Mouse (Mus musculus) brain, embryonic 14.5 days (tissue): Measurements from ENCODE around the gene Cflar. TPM values are rescaled to one million over a fixed set of nuclear protein-coding genes. Genes with fewer than 3 reads are reported as not detected.
A peak's percentile ranks its signal among the peaks of the same experiment; 100 is the strongest.
"Not testable (repeated sequence)": the region's sequence is repeated elsewhere in the genome, so short reads cannot be mapped to it uniquely, and the experiment has no call there.

Source experiments
- DNase-seq: peaks from one replicate; pipeline ENCODE4 v3.0.0-alpha.2; 2011; ENCODE audit warnings: low read depth
- CTCF ChIP-seq: fragments of 200-500 bp; IDR thresholded peaks from 2 replicates; pipeline ENCODE4 v1.5.1; 2012; ENCODE audit warnings: inconsistent platforms, mild to moderate bottlenecking, moderate library complexity, borderline replicate concordance; ENCODE audit not compliant: insufficient read depth, insufficient read length; ENCODE audit errors: extremely low read depth
- POLR2A ChIP-seq: fragments of 200-500 bp; IDR thresholded peaks from 2 replicates; pipeline ENCODE4 v1.6.1; 2012; ENCODE audit warnings: mild to moderate bottlenecking, inconsistent platforms, borderline replicate concordance; ENCODE audit not compliant: poor library complexity, insufficient read depth, insufficient read length, severe bottlenecking; ENCODE audit errors: extremely low read depth
- polyA plus RNA-seq: library from polyadenylated mRNA; depleted of rRNA; stranded (reverse); fragments of >200 nt; gene quantifications from 2 replicates; pipeline ENCODE4 v1.2.3, GENCODE M21; 2012

The Cflar gene
- polyA plus RNA-seq, 1 experiment, result 12.3 TPM

DNA sequence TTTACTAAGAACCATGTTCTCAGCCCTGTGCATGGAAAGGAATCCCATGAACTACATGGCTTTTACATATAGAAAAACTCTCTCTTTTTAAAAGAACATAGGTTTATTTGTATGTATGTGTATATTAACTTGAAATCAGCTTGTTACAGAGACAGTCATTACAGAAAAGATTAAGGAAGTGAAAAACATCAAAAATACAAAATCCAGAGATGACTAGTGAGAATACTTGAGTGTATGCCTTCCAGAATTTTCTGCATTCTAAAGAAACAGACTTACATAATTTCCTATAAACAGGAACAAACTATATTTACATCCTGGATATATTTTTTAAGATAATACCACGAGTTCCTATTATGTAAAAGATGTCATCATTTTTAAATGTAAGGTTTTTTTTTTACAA, 17.6 kb upstream of the Cflar start:
- DNase-seq, result no peak
- TF ChIP-seq POLR2A (no peak), CTCF (no peak)

DNA sequence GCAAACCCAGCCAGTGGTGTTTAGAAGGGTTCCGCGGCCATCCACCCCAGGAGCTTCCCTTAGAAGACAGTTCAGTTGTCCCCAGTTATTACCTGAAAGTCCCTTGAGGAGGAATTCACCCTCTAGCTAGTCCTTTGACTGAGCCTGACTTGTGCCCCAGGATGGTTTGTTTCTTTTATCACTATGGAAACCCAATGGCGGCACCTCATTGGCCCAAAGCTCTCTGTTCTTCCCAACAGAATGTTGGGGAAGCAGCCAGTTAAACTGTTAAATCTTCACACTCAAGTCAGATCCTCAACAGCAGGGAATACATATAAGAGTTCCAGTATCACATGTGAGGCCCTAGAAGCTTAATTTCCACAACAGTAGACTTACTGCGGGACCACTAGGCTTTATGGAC, 15.5 kb upstream of the Cflar start, which contains the start of gene Als2cr12:
Als2cr12 (minus strand) TSS at position 180 of the 400 bp plus-strand sequence.
- not testable (repeated sequence) for DNase-seq

DNA sequence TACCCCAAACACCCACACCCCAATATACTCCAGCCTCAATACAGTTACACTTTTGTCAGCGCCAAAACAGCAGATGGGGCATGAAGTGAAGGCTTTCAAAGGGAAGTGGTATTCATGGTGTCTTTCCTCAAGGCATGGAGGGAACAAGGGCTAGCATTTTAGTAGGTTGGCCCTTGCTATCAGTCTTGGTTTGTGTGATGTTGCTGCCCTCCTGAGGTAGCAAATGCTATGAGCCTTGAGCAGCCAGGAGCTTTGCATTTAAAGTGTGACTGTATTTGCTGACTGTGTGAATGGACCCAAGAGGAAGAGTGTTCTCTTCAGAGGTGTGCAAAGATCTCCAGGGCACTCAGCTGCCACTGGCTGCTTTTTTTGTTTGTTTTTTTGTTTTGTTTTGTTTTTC, 13.7 kb upstream of the Cflar start:
- peak; percentile 50 for DNase-seq
- TF ChIP-seq CTCF, result peak; percentile 12; the same call in 1 of the 2 replicates

DNA sequence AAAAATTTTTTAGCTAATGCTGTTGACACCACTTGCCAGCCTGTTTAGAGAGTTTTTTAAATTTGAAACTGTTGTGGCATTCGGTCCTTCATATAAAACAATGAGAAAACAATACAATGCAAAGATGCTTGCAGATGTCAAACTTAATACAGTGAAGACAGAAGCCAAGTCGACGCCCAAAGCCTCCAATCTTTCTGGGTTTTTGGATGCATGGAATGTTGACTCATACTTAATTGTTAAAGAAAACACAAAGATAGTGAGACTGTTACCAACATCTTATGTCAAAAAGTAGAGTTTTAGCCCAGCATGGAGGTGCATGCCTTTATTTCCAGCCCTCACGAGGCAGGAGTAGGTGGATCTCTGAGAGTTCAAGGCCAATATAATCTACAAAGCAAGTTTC, 12.5 kb upstream of the Cflar start:
- TF ChIP-seq CTCF (no peak), POLR2A (no peak)
- DNase-seq, result no peak

DNA sequence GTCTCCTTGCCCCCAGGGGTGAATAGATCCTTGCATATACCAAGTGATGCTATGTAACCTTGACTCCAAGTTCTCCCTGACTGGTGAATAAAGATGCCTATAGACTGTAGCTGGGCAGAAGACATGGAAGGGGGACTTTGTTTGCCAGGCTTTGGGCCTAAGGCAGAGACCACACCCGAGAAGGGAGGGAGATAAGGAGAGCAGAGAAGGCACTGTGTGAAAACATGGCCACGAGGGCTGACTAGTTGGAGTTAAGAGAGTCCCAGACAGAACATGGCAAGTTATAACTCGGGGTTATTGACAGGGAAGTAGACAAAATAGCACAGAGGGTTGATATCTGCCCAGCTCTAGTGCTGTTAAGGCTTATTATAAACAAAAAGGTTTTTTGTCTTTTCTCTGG, 11.3 kb upstream of the Cflar start:
- no peak for DNase-seq
- no peak for TF ChIP-seq CTCF
- no peak for TF ChIP-seq POLR2A

DNA sequence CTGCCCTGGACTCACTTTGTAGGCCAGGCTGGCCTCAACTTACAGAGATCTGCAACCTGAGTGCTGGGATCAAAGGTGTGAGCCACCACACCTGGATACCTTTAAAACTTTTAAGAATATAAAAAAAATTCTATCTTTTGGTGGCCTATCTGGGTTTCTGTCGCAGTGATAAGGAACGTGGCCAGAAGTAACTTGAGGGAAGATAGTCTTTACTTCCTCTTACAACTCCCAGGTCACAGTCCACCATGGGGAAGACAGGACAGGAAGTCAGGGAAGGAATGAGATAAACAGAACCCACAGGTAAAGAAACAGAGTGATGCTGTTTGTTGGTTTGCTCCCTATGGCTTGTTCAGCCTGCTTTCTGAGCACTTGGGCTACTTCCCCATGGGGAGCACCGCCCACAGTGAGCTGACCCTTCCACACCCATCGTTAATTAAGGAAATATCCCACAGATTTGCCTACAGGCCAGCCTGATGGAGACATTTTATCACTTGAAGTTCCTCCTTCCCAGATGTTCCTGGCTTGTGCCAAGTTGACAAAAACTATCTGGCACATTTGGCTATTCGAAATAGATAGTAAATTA, 10.6 kb upstream of the Cflar start:
- DNase-seq, result not testable (repeated sequence)

DNA sequence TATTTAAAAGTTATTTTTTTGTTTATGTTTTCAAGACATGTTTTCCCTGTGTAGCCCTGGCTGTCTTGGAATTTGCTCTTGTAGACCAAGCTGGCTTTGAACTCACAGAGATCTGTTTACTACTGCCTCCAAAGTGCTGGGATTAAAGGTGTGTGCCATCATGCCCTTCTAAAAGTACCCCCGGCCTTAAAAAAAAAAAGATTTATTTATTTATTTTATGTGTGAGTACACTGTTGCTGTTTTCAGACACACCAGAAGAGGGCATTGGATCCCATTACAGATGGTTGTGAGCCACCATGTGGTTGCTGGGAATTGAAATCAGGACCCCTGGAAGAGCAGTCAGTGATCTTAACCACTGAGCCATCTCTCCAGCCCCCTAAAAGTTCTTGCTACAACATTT, 1.3 kb upstream of the Cflar start:
- not testable (repeated sequence) for DNase-seq

DNA sequence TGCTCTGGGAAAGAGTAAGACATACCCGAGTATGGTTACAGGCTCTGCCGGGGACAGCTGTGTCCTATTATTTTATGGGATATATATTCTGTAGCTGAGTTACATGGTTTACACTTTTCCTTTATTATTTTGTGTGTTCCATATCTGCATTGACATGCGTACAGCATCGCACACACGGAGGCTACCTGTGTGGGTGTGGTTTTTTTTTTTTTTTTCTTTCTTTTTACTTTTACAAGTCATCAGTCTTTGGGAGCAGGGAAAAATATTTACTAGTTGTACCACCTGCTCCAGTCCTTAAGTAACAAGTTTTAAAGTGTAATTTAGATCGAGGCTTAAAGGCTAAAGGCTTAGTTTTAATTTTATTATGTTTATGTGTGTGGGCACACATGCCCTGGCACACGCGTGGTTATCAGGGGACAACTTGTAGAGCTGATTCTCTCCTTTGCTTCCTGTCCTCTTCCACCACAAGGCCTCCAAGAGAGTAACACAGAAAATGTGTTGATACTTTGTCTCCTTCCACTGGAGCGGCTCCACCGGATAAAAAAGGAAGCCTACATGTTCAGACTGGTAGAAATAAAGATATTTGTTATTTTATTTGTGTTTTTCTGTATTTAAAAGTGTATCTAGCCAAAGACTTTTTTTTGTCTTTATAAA, 470 bp upstream of the Cflar start:
- TF ChIP-seq CTCF (no peak), POLR2A (no peak)
- DNase-seq, result no peak

DNA sequence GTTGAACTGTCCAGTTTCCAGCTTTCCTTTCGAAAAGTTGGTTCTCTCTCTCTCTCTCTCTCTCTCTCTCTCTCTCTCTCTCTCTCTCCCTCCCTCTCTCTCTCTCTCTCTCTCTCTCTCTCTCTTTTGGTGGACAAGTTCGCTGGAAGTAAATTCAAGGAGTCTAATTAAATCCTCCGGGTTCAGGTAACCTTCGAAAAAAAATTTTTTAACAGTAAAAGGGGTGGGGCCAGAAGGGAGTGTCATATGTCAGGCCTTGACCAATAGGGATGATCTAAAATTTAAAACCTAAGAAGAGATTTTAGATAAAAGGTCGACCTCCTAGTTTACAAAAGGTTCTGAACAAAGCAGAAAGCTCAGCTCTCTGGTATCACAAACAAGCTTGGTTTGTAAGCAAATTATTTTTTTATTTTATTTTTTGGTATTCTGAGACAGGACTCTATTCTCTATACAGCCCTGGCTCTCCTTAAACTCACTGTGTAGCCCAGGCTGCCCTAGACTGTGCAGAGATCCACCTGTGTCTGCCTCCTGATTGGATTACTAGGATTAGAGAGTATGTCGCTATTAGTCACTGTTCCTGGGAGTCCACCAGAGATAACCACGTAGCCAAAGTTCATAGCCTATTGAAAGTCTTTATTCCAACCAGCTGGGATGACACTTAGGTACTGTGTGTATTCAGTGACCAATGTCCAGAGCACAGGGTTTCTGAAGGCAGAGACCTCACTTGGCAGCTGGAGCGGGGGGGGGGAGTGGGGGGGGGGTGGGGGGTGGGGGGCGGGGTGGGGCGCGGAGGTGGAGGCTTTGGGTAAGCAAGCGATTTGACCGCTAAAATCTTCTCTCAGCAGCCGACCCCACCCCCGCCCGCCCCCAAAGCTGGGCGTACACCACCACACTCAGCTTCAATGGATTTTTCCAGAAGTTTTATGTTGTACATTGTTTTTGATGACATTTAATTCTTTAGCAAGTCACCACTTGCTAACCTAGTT, 1.1 kb downstream of the Cflar start:
- peak; percentile 62 for DNase-seq

DNA sequence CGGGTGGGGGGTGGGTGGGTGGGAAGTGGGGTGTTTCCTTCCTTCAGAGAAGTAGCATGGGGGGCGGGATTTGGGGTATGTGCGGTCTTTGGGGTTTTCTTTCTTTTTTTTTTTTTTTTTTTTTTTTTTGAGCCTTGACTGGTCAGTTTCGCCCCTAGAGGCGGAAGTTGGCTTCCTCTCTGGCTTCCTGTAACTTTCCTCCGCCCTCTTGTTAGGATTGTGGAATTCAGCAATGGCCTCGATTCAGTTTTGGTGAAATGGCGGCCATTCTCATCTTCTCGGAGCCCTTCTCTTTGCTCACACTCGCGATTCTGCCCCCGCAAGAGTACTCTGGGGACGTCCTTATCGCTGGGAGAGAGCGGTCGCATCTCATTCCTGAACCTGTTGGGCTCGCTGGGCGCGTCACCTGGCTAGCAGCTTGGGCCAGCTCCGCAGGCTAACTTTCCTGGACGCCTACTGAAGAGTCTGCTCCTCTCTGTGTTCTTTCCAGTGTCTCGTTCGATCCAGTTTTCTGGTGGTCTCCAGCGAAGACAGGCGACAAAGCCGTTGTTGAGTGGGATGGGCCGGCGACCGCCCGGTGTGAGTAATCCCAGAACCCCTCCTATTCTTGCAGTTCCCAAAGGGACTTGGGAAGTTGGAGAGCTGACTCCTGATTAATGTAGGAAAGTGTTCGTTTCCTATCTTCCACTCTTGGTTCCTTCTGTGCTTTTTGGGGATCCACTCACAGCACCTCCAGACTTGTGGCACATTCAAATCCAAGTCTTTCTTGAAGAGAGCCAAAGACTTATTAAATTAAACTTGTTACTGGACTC, 2.0 kb downstream of the Cflar start:
- no peak for TF ChIP-seq CTCF
- TF ChIP-seq POLR2A, result no peak
- peak; percentile 70 for DNase-seq

More for the DNA sequence above, 1.1 kb downstream of the Cflar start:
- TF ChIP-seq CTCF, result no peak
- TF ChIP-seq POLR2A, result no peak

DNA sequence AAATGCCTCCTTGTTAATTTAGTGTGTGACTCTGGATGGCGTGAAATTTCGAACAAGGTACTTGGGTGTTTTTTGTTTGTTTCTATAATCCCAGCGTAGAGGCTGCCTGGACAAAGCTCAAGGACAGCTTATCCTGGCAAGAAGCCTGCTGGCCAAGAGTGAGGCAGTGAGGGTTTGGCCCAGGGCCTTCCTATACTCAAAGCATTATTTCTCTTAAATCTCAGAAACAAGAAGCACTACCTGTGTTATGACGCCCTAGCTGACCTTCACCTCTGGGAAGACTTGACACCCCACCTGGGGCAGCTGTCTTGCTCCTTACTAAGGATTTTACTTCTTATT, 2.6 kb downstream of the Cflar start:
- TF ChIP-seq CTCF, result no peak
- TF ChIP-seq POLR2A, result no peak
- peak; percentile 64 for DNase-seq

DNA sequence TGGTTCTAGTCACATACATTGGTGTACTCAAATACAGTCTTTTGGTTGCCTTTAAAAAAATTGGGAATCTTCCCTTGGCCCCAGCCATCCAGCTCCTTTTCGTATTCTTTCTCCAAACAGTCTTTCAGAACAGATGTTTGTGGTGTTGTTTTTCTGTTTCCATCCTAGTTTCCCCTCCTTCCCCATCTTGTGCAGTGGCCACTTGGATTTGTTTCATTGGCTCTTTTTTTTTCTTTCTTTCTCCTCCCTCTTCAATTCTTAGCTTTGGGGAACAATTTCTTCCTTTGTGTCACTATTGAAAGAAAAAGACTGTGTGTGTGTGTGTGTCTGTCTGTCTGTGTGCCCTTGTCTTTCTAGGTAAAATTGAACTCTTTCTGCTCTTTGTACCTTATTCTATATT, 3.1 kb downstream of the Cflar start:
- TF ChIP-seq POLR2A (no peak), CTCF (no peak)
- no peak for DNase-seq

DNA sequence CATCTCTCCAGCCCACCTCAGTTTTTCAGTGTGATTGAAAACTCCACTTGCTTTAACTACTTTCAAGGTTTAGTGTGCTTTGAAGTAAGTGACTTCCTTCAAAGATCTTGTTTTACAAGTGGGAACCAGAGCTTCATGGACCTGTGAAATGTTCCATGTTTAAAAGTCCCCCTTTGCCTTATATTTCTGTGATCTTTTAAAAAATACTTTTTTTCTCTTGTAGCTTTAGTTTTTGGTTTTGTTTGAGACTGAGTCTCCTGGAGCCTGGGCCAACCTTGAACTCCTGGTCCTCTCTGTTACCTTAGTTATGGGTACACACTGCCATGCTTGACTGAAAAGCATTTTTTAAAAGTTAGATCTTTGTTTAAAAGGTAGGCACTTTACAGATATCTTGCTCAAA, 4.2 kb downstream of the Cflar start:
- TF ChIP-seq CTCF, result no peak
- TF ChIP-seq POLR2A, result no peak
- no peak for DNase-seq
